Mouse (Mus musculus) kidney, adult 2 months (tissue): ENCODE results near the gene 9230102O04Rik.

ENCODE experiments used
- CTCF ChIP-seq: fragments of 200-500 bp; conservative IDR thresholded peaks from 2 replicates; pipeline ENCODE4 v1.5.1; 2011; ENCODE audit warnings: low read depth, mild to moderate bottlenecking, control low read depth, low read length, moderate library complexity, mixed read lengths; ENCODE audit not compliant: insufficient read depth, insufficient read length
- POLR2A ChIP-seq: fragments of 200-500 bp; IDR thresholded peaks from one replicate; pipeline ENCODE4 v1.6.1; 2011; ENCODE audit warnings: low read depth, low read length, control low read depth

DNA sequence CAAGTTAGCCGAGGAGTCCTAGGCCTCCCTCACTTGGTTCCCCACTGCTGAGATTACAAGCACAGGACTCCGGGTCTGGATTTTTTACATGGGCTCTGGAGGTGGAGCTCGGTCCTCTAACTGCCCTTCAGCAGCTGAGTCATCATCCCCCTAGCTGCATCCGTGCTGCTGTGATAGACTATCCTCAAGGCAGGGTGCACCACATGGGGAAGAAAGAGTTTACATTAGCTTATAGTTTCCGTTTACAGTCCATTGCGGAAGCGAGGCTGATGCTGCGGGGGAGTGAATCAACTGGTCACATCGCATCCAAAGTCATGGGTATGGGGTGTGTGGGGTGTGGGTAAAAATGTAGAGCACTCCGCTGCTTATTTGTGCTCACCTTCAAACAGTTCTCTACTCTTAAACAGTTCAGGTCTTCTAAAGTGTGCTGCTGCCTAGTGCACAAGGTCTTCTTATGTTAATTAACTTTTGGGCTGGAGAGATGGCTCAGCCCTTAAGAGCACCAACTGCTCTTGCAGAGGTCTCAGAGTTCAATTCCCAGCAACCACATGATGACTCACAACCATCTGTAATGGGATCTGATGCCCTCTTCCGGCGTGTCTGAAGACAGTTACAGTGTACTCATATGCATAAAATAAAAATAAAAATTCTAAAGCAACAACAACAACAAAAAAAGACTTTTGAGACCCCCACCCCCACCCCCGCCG, 14.7 kb upstream of the 9230102O04Rik start:
- TF ChIP-seq CTCF (no peak), POLR2A (no peak)
